Mouse (Mus musculus): Measurements from ENCODE around the gene Negr1. TPM values are rescaled to one million over a fixed set of nuclear protein-coding genes. Genes with fewer than 3 reads are reported as not detected.
A peak's percentile ranks its signal among the peaks of the same experiment; 100 is the strongest.

Gene Negr1
- polyA plus RNA-seq, 1 experiment from 2014 or later, result 18.3 TPM

DNA sequence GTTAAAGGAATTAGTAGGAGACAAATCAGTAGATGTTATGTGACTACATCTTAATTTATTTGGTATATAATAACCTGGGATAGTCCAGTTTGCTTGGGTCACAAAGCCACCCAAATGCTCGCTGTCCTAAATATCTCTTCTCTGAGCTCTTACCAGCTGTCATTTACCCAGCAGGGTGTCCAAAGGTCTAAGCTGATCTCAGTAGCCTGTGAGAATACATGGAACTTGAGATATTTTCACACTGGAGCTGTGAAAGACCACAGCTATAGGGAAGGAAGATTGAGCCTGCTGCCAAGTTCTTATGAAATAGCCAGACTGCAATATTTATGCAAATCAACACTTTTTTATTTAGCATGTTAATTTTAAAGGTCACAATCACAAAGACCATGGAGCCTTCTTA lies 141.6 kb downstream of the Negr1 start:
- Histone ChIP-seq H3K27ac (replicated peaks) (no peak overlapping the region), H3K4me2 (no peak overlapping the region), H3K9me3 (no peaks in the 10 kb centered on the region), H3K4me3 (no peak overlapping the region), H3K36me3 (no peaks in the 10 kb centered on the region), H3K27me3 (no peaks in the 10 kb centered on the region), H3K9ac (no peak overlapping the region), H3K4me1 (replicated peaks) (no peaks in the 10 kb centered on the region)
- no peak for ATAC-seq (ENCODE audit: low read depth)
- WGBS, result 88% methylated on average over 1 of the region's 1 CpGs

GRCm38 (mm10) chr3:156710240-156710639 lies 148.6 kb downstream of the Negr1 start:
- no peak overlapping the region for H3K4me2 ChIP-seq
- H3K9me3 ChIP-seq, result no peaks in the 10 kb centered on the region
- no peak overlapping the region for H3K9ac ChIP-seq
- H3K4me3 ChIP-seq, result no peak overlapping the region
- WGBS, result 77% methylated on average over 5 of the region's 5 CpGs
- no peak for ATAC-seq (ENCODE audit: low read depth)
- H3K27ac ChIP-seq (replicated peaks), result no peak overlapping the region
- no peaks in the 10 kb centered on the region for H3K27me3 ChIP-seq
- H3K36me3 ChIP-seq, result no peaks in the 10 kb centered on the region
- no peaks in the 10 kb centered on the region for H3K4me1 ChIP-seq (replicated peaks)

DNA sequence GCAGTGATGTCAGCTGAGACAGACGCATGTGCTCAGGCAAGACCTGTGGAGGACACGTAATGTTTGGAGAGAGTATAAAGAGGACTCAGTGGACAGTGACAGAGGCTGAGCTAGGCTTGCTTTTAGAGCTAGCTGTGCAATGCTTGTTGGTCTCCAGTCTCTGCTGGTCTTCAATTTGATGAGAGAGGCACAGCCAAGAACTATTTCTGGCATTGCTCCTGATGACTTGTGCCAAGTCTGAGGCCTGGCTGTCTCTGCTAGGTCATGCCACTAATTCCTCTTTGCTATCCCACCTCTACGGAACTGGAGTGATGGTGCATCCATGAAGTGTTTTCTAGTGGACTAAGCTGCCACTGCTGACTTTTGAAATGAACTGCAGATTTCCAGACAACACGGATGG lies 149.1 kb downstream of the Negr1 start:
- Histone ChIP-seq H3K9ac (no peak overlapping the region), H3K4me2 (no peak overlapping the region), H3K9me3 (no peaks in the 10 kb centered on the region), H3K4me3 (no peak overlapping the region), H3K4me1 (replicated peaks) (no peaks in the 10 kb centered on the region), H3K27ac (replicated peaks) (no peak overlapping the region), H3K27me3 (no peaks in the 10 kb centered on the region), H3K36me3 (no peaks in the 10 kb centered on the region)
- WGBS, result 84% methylated on average over 4 of the region's 4 CpGs
- no peak for ATAC-seq (ENCODE audit: low read depth)

DNA sequence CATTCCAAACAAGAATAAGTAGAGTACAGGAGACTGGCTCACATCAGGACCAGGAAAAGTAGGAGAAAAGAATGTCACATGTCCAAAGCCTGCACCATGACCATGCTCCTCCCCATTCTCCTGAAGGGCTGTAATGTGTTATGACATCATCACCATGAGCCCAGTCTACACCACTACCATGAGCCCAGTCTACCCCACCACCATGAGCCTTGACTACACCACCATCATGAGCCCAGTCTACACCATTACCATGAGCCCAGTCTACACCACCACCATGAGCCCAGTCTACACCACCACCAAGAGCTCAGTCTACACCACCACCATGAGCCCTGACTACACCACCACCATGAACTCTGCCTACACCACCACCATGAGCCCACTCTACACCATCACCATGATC lies 174.7 kb downstream of the Negr1 start:
- Histone ChIP-seq H3K4me3 (no peak overlapping the region), H3K27me3 (no peaks in the 10 kb centered on the region), H3K27ac (replicated peaks) (no peak overlapping the region), H3K9ac (no peak overlapping the region), H3K4me2 (no peak overlapping the region), H3K36me3 (no peaks in the 10 kb centered on the region), H3K9me3 (no peaks in the 10 kb centered on the region), H3K4me1 (replicated peaks) (no peaks in the 10 kb centered on the region)
- ATAC-seq (ENCODE audit: low read depth), result peak; percentile 53; the same call in 1 of the 2 replicates

GRCm38 (mm10) chr3:156739529-156739928 lies 177.9 kb downstream of the Negr1 start:
- WGBS, result 74% methylated on average over 3 of the region's 3 CpGs
- no peaks in the 10 kb centered on the region for H3K36me3 ChIP-seq
- no peaks in the 10 kb centered on the region for H3K27me3 ChIP-seq
- H3K4me1 ChIP-seq (replicated peaks), result no peaks in the 10 kb centered on the region
- H3K9me3 ChIP-seq, result no peaks in the 10 kb centered on the region
- H3K4me2 ChIP-seq, result no peak overlapping the region
- H3K9ac ChIP-seq, result no peak overlapping the region
- H3K27ac ChIP-seq (replicated peaks), result no peak overlapping the region
- H3K4me3 ChIP-seq, result no peak overlapping the region
- no peak for ATAC-seq (ENCODE audit: low read depth)

- no peak for ATAC-seq (ENCODE audit: low read depth)
- H3K27ac ChIP-seq (replicated peaks), result no peak overlapping the region
- 88% methylated on average over 1 of the region's 1 CpGs for WGBS
- H3K36me3 ChIP-seq, result no peaks in the 10 kb centered on the region
- H3K4me1 ChIP-seq (replicated peaks), result no peaks in the 10 kb centered on the region
- H3K9ac ChIP-seq, result no peak overlapping the region
- H3K4me2 ChIP-seq, result no peak overlapping the region
- no peak overlapping the region for H3K4me3 ChIP-seq
- no peaks in the 10 kb centered on the region for H3K9me3 ChIP-seq
- no peaks in the 10 kb centered on the region for H3K27me3 ChIP-seq
These were observed 181.7 kb downstream of the Negr1 start for GRCm38 (mm10) chr3:156743266-156743665.

- Histone ChIP-seq H3K27me3 (no peaks in the 10 kb centered on the region), H3K36me3 (no peaks in the 10 kb centered on the region), H3K9me3 (no peaks in the 10 kb centered on the region), H3K4me2 (no peak overlapping the region), H3K4me3 (no peak overlapping the region), H3K4me1 (replicated peaks) (no peaks in the 10 kb centered on the region), H3K27ac (replicated peaks) (no peak overlapping the region), H3K9ac (no peak overlapping the region)
- WGBS, result 85% methylated on average over 5 of the region's 5 CpGs
- ATAC-seq (ENCODE audit: low read depth), result no peak
These were observed 183.7 kb downstream of the Negr1 start for GRCm38 (mm10) chr3:156745218-156745770.

DNA sequence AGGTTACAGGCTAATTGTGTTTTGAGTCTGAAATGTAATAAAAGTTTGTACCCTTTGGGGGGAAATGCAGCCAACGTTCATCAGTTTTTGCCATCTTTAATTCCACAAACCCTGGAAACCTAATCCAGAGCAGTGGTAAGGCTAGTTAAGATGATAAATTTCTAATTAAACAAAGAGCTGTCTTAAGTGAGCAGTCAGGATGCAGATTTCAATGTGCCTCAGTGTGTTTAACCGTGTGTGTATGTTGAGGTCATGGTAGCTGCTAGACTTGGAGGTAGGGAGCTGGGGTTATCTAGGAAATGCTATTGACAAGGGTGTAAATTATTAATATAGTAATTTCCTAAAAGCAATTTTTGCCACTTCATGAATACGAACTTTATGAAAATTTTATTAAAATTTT lies 185.9 kb downstream of the Negr1 start:
- ATAC-seq (ENCODE audit: low read depth), result no peak
- H3K4me1 ChIP-seq (replicated peaks), result no peaks in the 10 kb centered on the region
- H3K4me2 ChIP-seq, result no peak overlapping the region
- H3K4me3 ChIP-seq, result no peak overlapping the region
- no peaks in the 10 kb centered on the region for H3K9me3 ChIP-seq
- 77% methylated on average over 3 of the region's 3 CpGs for WGBS
- H3K27ac ChIP-seq (replicated peaks), result no peak overlapping the region
- no peak overlapping the region for H3K9ac ChIP-seq
- no peaks in the 10 kb centered on the region for H3K36me3 ChIP-seq
- H3K27me3 ChIP-seq, result no peaks in the 10 kb centered on the region

GRCm38 (mm10) chr3:156753780-156754373 lies 192.3 kb downstream of the Negr1 start:
- Histone ChIP-seq H3K27ac (replicated peaks) (no peak overlapping the region), H3K36me3 (no peaks in the 10 kb centered on the region), H3K4me1 (replicated peaks) (no peaks in the 10 kb centered on the region), H3K27me3 (no peaks in the 10 kb centered on the region), H3K4me3 (no peak overlapping the region), H3K4me2 (no peak overlapping the region), H3K9me3 (no peaks in the 10 kb centered on the region), H3K9ac (no peak overlapping the region)
- 67% methylated on average over 4 of the region's 4 CpGs for WGBS
- no peak for ATAC-seq (ENCODE audit: low read depth)

GRCm38 (mm10) chr3:156754790-156755530 lies 193.4 kb downstream of the Negr1 start:
- Histone ChIP-seq H3K27ac (replicated peaks) (no peak overlapping the region), H3K27me3 (no peaks in the 10 kb centered on the region), H3K9ac (no peak overlapping the region), H3K36me3 (no peaks in the 10 kb centered on the region), H3K4me2 (no peak overlapping the region), H3K4me3 (no peak overlapping the region), H3K9me3 (no peaks in the 10 kb centered on the region), H3K4me1 (replicated peaks) (no peaks in the 10 kb centered on the region)
- ATAC-seq (ENCODE audit: low read depth), result peak; percentile 50; the same call in 1 of the 2 replicates
- WGBS, result 86% methylated on average over 1 of the region's 1 CpGs

DNA sequence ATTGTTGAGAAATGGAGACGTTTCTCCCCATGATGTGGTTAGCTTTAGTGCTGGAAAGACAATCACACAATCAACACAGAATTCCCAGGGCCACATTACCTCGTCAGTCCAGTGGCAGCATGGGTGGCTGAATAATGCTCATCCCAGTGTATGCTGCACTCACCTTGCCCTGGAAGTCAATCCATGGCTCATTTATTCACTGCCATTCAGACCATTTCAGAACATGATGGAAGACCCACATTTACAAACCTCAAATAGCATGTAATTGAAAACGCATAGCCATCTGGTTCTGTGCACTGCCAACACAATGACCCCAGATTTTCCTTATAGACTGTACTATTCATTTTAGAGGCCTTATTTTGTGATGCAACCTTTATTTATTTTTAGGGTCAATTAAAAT lies 203.4 kb downstream of the Negr1 start:
- ATAC-seq (ENCODE audit: low read depth), result no peak
- H3K27ac ChIP-seq (replicated peaks), result no peak overlapping the region
- no peak overlapping the region for H3K4me2 ChIP-seq
- H3K9ac ChIP-seq, result no peak overlapping the region
- peaks cover 10% of the 10 kb centered on the region for H3K4me1 ChIP-seq (replicated peaks)
- H3K36me3 ChIP-seq, result no peaks in the 10 kb centered on the region
- no peaks in the 10 kb centered on the region for H3K9me3 ChIP-seq
- no peak overlapping the region for H3K4me3 ChIP-seq
- H3K27me3 ChIP-seq, result no peaks in the 10 kb centered on the region
- WGBS, result 36% methylated on average over 3 of the region's 3 CpGs

DNA sequence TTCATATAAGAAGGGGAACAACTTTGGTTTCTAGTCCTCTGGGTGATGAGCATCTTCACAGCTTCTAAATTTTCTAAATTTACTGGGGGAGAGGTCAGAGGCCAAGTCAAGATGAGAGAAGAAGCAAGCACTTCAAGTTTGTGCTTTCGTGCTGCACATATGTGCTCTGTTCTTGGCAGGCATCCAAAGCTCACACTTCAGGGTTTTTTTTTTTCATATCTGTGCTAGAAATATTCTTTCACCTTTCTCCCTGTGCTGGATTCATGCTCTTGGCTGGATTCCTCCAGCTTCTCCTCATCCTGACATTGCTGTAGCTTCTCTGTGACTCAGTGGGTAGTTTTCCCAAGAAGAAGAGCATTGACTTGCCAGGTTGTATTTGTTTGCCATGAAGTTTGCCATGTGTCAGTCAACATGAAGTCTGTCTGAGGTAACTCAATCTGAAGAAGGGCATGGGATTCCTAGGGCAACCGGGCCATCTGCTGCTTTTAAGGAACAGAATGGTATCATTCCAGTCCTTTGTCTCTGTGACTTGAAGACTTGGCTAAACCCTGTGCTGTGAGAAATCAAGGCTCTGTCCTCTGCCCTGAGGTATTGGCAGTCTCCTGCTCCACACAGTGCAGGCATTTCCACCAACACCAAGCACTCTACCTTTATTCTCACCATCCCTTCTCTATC lies 204.7 kb downstream of the Negr1 start:
- no peak for ATAC-seq (ENCODE audit: low read depth)
- peaks cover 10% of the 10 kb centered on the region for H3K4me1 ChIP-seq (replicated peaks)
- H3K9ac ChIP-seq, result no peak overlapping the region
- no peaks in the 10 kb centered on the region for H3K36me3 ChIP-seq
- H3K27me3 ChIP-seq, result no peaks in the 10 kb centered on the region
- 55% methylated on average over 2 of the region's 2 CpGs for WGBS
- no peak overlapping the region for H3K4me2 ChIP-seq
- H3K9me3 ChIP-seq, result no peaks in the 10 kb centered on the region
- H3K4me3 ChIP-seq, result no peak overlapping the region
- no peak overlapping the region for H3K27ac ChIP-seq (replicated peaks)

Data from neural tube, embryonic 13.5 days (tissue).